Mouse (Mus musculus): ENCODE results near the gene Ppef2. TPM values are rescaled to one million over a fixed set of nuclear protein-coding genes. Genes with fewer than 3 reads are reported as not detected.

Ppef2 gene
- polyA plus RNA-seq, 1 experiment from 2014 or later, result 0.50 TPM

DNA sequence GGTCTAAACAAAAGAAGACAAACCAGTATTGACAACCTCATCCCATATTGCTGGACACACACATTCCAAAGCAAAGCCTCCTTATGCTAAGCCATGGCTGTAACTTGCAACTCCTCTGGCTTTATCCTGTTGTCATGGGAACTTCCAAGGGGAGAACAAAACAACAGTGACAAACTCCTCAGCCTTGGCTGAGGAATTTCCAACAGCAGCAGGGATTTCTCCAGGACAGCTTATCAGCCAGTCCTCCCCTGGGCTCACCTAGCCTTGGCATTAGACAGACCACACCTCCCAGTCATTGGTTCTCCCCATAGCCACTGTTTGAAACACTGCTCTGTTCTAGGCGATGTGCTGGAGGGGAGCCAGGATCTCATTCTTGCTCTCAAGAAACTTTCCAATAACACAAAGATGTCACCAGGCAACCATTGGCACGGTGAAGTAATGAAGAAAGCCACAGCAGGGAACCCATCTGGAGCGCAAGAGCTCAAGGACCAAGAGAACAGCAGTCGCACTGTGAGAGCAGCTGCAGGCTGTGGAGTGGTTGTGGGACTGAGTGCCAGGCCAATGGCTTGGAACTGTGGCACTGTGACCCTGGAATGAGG is 7.8 kb upstream of the Ppef2 start:
- Histone ChIP-seq H3K27ac (replicated peaks) (peak overlapping the region; percentile 45; the same call in 1 of the 2 replicates), H3K4me3 (replicated peaks) (no peak overlapping the region), H3K4me2 (no peak overlapping the region), H3K27me3 (replicated peaks) (no peaks in the 10 kb centered on the region), H3K4me1 (peaks cover 10% of the 10 kb centered on the region), H3K9ac (replicated peaks) (no peak overlapping the region), H3K36me3 (no peaks in the 10 kb centered on the region), H3K9me3 (replicated peaks) (no peaks in the 10 kb centered on the region)
- ATAC-seq (ENCODE audit: low FRiP score), result peak; percentile 82
- 22% methylated on average over 4 of the region's 4 CpGs for WGBS

DNA sequence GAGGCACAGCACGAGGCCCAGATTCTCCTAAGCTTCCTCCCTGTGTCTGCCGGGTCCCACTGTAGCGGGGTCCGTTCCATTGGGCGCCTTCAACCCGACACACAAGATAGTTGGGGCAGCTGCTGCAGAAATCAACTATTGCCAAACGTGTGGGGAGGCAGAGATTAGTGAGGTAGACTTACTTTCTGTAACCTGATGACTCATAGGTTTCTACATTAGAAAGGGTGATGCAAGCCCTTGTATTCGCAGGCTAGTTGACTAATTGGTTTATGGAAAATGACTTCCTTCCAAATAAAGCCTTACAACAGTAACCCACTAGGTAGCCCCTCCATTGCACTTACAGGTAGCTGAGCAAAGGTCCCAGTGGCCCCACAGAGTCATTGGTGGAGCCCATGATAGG is 6.6 kb upstream of the Ppef2 start:
- Histone ChIP-seq H3K4me1 (peaks cover 10% of the 10 kb centered on the region), H3K4me3 (replicated peaks) (no peak overlapping the region), H3K4me2 (no peak overlapping the region), H3K9ac (replicated peaks) (no peak overlapping the region), H3K36me3 (no peaks in the 10 kb centered on the region), H3K27me3 (replicated peaks) (0 out of 2 replicates have a peak, but pooled peaks cover 2% of the 10 kb centered on the region), H3K27ac (replicated peaks) (no peak overlapping the region), H3K9me3 (replicated peaks) (no peaks in the 10 kb centered on the region)
- WGBS, result 93% methylated on average over 8 of the region's 8 CpGs
- ATAC-seq (ENCODE audit: low FRiP score), result no peak

DNA sequence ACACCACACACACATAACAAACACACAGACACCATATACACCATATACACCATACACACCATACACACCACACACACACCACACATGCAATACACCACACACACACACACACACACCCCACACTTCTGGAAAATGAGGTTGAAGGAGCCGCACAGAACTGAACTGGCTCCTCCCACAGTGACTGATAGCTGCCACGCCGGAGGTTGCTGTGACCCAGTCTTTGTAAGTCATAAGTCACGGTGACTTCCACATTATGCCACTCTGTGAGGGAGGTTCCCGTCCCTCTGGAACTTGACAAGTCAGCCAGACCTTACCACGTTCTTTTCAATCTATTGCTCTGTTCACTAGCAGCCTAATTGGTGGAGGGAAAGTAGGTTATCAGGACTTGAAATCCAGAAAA is 1.6 kb downstream of the Ppef2 start:
- Histone ChIP-seq H3K4me1 (peaks cover 7% of the 10 kb centered on the region; the same call in 1 of the 2 replicates), H3K9me3 (replicated peaks) (no peaks in the 10 kb centered on the region), H3K9ac (replicated peaks) (no peak overlapping the region), H3K36me3 (no peaks in the 10 kb centered on the region), H3K4me3 (replicated peaks) (no peak overlapping the region), H3K27me3 (replicated peaks) (0 out of 2 replicates have a peak, but pooled peaks cover 2% of the 10 kb centered on the region), H3K4me2 (no peak overlapping the region), H3K27ac (replicated peaks) (no peak overlapping the region)
- WGBS, result 59% methylated on average over 6 of the region's 6 CpGs
- no peak for ATAC-seq (ENCODE audit: low FRiP score)

DNA sequence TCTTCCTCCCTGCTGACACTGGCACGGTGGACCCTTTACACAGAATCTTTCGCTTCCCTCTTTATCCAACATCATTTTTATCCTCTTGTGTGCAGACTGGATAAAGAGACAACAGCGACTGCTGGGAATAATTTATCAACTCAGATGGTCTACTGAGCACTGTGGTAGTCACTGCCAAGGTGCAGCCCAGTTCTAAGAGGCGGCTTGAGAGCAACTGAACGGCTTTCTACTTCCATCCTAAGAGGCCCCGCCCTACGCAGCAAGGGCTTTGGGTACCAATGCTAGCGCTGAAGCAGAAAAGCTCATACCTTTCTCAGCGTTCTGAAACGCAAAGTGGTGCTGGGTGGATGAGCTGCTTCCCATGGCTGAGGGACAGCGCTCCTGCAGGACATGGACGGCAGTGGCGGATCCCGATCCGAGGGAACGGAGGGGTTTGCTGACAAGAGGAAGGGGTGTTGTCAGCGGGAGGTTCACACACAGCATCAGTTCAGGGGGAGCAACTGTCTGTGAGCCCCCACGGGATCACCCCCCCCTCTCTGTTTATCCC is 3.2 kb downstream of the Ppef2 start:
- no peaks in the 10 kb centered on the region for H3K27me3 ChIP-seq (replicated peaks)
- WGBS, result 29% methylated on average over 18 of the region's 18 CpGs
- H3K27ac ChIP-seq (replicated peaks), result 0 out of 2 replicates have a peak overlapping the region, but pooled peaks have one; percentile 18
- H3K9ac ChIP-seq (replicated peaks), result no peak overlapping the region
- peak; percentile 83 for ATAC-seq (ENCODE audit: low FRiP score)
- H3K36me3 ChIP-seq, result no peaks in the 10 kb centered on the region
- peak overlapping the region; percentile 15; the same call in 1 of the 2 replicates for H3K4me3 ChIP-seq (replicated peaks)
- no peaks in the 10 kb centered on the region for H3K9me3 ChIP-seq (replicated peaks)
- peak overlapping the region; percentile 46 for H3K4me2 ChIP-seq
- H3K4me1 ChIP-seq, result peaks cover 7% of the 10 kb centered on the region; the same call in 1 of the 2 replicates

DNA sequence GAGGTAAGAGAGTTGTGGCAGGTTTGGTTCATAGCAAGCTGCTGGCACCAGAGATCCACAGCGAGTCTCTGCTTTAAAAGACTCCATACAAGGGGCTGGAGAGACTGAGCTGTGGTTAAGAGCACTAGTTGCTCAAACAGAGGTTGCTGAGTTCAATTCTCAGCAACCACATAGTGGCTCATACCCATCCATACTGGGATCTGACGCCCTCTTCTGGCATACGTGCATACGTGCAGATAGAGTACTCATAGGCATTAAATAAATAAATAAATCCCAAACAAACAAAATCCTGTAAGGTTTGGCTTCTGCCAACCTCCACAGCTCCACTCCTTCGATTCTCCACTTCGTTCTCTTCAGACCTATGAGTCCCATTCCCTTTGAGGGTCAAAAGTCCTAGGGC is 4.0 kb downstream of the Ppef2 start:
- Histone ChIP-seq H3K4me1 (peaks cover 7% of the 10 kb centered on the region; the same call in 1 of the 2 replicates), H3K27ac (replicated peaks) (no peak overlapping the region), H3K36me3 (no peaks in the 10 kb centered on the region), H3K4me3 (replicated peaks) (no peak overlapping the region), H3K4me2 (no peak overlapping the region), H3K9ac (replicated peaks) (no peak overlapping the region), H3K27me3 (replicated peaks) (no peaks in the 10 kb centered on the region), H3K9me3 (replicated peaks) (no peaks in the 10 kb centered on the region)
- ATAC-seq (ENCODE audit: low FRiP score), result no peak
- 94% methylated on average over 6 of the region's 6 CpGs for WGBS

DNA sequence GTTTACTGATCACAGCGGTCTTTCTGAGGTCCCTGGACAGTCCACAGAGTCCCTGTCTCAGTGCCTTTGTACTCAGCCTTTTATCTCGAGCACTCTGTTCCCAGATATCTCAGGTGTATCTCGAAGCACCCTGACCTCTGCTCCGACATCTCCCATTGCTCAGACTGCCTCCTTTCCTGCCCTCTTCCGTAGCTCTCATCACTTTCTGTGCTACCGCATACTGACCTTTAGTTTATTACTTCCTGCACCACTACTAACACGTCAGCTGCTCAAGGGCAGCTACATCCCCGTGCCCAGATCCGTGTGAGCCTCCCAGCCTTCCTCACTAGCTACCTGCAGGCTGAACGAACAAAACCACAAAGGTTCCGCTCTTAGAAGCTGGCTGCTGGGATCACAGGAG is 7.5 kb downstream of the Ppef2 start:
- H3K36me3 ChIP-seq, result no peaks in the 10 kb centered on the region
- 89% methylated on average over 11 of the region's 11 CpGs for WGBS
- H3K4me3 ChIP-seq (replicated peaks), result no peak overlapping the region
- no peak overlapping the region for H3K4me2 ChIP-seq
- no peaks in the 10 kb centered on the region for H3K27me3 ChIP-seq (replicated peaks)
- H3K27ac ChIP-seq (replicated peaks), result no peak overlapping the region
- H3K9me3 ChIP-seq (replicated peaks), result no peaks in the 10 kb centered on the region
- no peak overlapping the region for H3K9ac ChIP-seq (replicated peaks)
- peaks cover 7% of the 10 kb centered on the region; the same call in 1 of the 2 replicates for H3K4me1 ChIP-seq
- no peak for ATAC-seq (ENCODE audit: low FRiP score)

DNA sequence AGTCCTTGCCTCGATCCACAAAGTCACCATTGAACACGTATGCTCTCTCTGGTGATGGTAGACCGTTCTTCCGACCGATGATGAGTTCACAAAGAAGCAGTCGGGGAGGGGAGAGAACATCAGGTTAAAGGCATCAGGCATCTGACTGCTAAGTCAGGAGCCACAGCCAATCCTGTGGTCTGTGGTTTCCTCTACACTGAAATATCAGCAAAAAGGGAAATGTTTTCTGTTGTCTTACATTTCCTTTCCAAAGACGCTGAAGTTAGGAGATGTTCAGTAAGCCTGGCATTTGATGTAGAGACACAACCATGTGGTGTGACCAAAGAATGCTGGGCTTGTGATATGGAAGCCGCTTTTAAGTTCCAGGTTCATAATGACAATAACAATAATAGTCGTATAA is 10.6 kb downstream of the Ppef2 start:
- H3K36me3 ChIP-seq, result no peaks in the 10 kb centered on the region
- H3K4me3 ChIP-seq (replicated peaks), result no peak overlapping the region
- H3K4me1 ChIP-seq, result no peaks in the 10 kb centered on the region
- no peak overlapping the region for H3K4me2 ChIP-seq
- no peak for ATAC-seq (ENCODE audit: low FRiP score)
- no peak overlapping the region for H3K9ac ChIP-seq (replicated peaks)
- H3K27me3 ChIP-seq (replicated peaks), result no peaks in the 10 kb centered on the region
- no peaks in the 10 kb centered on the region for H3K9me3 ChIP-seq (replicated peaks)
- WGBS, result 96% methylated on average over 9 of the region's 9 CpGs
- H3K27ac ChIP-seq (replicated peaks), result no peak overlapping the region

DNA sequence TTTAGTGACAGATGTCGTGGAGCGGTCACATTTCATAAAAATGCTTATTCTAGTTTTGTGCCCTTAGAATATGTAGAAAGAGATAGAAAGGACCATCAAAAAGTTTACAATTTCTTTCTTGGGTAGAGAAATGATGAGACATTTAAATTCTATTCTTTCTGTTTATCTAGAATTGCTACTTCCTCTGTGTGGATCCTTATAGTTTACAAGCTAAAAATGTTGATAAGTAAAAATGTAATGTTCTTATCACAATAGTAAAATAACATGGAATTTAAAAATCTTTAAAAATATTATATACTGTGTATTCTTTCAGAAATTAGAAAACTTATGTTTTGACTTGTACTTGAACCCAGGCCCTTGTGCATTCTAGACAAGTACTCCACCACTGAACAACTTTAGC is 11.2 kb downstream of the Ppef2 start:
- WGBS, result 95% methylated on average over 2 of the region's 2 CpGs
- no peak for ATAC-seq (ENCODE audit: low FRiP score)

DNA sequence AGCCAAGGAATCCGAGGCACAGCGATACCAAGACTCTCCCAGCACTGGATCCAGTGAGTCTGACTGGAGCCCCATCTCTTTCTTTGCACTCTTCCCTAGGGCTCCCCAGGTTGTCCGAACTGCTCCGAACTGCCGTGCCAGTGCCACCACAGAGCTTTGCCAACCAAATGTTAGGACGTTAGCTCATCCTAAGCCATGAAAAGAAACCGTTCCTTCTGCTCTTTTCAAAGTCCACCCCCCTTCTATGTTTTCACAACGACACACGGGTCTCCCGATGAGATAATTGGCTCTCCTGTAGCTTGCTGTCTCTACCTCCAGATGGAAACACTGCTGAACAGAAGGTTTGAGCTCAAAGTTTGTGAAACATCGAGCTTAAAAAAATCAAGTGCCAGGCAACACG is 15.3 kb downstream of the Ppef2 start:
- Histone ChIP-seq H3K4me2 (no peak overlapping the region), H3K36me3 (no peaks in the 10 kb centered on the region), H3K9ac (replicated peaks) (no peak overlapping the region), H3K4me1 (peaks cover 2% of the 10 kb centered on the region; the same call in 1 of the 2 replicates), H3K27ac (replicated peaks) (no peak overlapping the region), H3K4me3 (replicated peaks) (no peak overlapping the region), H3K27me3 (replicated peaks) (no peaks in the 10 kb centered on the region), H3K9me3 (replicated peaks) (no peaks in the 10 kb centered on the region)
- ATAC-seq (ENCODE audit: low FRiP score), result no peak
- WGBS, result 88% methylated on average over 12 of the region's 12 CpGs

More for the DNA sequence above, 11.2 kb downstream of the Ppef2 start:
- Histone ChIP-seq H3K27ac (replicated peaks) (no peak overlapping the region), H3K9me3 (replicated peaks) (no peaks in the 10 kb centered on the region), H3K4me3 (replicated peaks) (no peak overlapping the region), H3K4me1 (no peaks in the 10 kb centered on the region), H3K9ac (replicated peaks) (no peak overlapping the region), H3K27me3 (replicated peaks) (no peaks in the 10 kb centered on the region), H3K4me2 (no peak overlapping the region), H3K36me3 (no peaks in the 10 kb centered on the region)

DNA sequence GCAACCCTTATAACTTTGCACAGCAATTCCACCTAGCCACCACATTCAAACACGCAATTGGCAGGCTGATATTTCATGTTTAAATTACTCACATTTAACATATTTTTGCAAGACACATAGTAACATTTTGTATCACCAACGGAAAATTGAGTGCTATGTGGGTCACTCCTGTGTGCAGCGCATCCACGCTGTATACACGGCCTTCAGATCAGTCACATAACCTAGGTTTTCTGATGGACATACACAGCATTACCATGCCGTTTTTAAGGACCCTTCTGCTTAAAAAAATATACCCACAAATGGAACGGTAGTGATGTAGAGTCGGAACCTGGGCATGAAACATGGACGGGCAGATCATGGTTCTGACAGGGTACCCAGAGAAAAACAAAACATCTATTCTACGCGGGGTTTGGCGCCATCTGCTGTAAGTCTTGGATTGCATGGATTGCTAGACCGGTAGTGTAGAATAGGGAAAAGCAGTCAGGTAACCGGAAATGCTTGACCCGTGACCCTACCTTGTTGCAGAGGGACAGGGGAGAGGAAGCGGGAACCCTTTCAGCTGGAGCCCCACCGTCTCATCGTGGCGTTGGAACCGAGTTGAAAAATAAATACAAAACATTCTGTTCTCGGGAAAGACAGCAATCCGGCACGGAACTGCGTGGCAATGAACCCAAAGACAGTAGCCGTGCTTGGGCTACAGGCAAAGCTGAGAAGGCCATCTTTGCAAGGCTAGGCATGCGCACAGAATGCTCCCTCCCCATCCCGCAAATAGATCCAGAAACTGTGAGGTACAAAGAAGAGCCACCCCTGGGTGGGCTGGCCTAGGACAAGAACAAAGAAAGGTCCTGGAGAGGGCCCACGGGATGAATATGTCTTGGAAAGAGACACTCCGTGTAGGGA is 16.5 kb downstream of the Ppef2 start:
- 50% methylated on average over 29 of the region's 29 CpGs for WGBS
- Histone ChIP-seq H3K9ac (replicated peaks) (no peak overlapping the region), H3K9me3 (replicated peaks) (no peaks in the 10 kb centered on the region), H3K4me1 (peaks cover 2% of the 10 kb centered on the region; the same call in 1 of the 2 replicates), H3K36me3 (no peaks in the 10 kb centered on the region), H3K27me3 (replicated peaks) (no peaks in the 10 kb centered on the region), H3K4me3 (replicated peaks) (no peak overlapping the region), H3K27ac (replicated peaks) (no peak overlapping the region), H3K4me2 (peak overlapping the region; percentile 29)
- ATAC-seq (ENCODE audit: low FRiP score), result peak; percentile 82

DNA sequence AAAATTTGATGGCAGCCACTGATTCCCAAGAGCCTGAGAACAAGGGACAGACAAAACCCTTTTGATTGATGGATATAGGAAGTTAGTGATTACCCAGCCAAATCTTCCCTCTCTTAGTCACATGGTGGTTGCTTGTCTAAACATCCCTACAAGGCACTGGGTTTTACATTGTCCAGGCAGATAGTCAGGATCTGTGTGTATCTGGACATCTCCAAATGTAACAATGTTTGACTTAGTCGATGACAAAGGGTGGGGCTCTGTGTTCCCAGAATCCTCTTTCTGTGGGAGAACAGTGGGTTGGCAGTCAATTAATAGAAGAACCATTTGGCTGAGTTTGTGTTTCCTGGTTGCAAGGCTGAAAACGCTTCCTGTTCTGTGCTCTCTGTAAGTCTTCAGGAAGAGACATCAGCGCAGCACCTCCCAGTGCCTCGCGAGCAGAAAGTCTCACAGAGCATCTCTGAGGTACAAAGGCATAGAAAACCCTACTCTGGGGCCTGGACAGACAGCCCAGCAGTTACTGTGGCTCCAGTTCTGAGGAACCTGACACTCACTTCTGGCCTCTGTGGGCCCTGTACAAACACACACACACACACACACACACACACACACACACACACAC is 21.0 kb downstream of the Ppef2 start:
- no peaks in the 10 kb centered on the region for H3K36me3 ChIP-seq
- no peaks in the 10 kb centered on the region for H3K27me3 ChIP-seq (replicated peaks)
- no peaks in the 10 kb centered on the region for H3K9me3 ChIP-seq (replicated peaks)
- 80% methylated on average over 5 of the region's 5 CpGs for WGBS
- H3K4me3 ChIP-seq (replicated peaks), result no peak overlapping the region
- H3K27ac ChIP-seq (replicated peaks), result no peak overlapping the region
- no peak overlapping the region for H3K9ac ChIP-seq (replicated peaks)
- peaks cover 2% of the 10 kb centered on the region; the same call in 1 of the 2 replicates for H3K4me1 ChIP-seq
- H3K4me2 ChIP-seq, result no peak overlapping the region
- no peak for ATAC-seq (ENCODE audit: low FRiP score)
